Mouse (Mus musculus) ovary, postnatal 14 days (tissue): ENCODE data around the gene Dennd1b.

Source experiments
- DNase-seq: peaks from one replicate; pipeline ENCODE4 v3.0.0; 2022; ENCODE audit warnings: low spot score

Dennd1b gene

DNA sequence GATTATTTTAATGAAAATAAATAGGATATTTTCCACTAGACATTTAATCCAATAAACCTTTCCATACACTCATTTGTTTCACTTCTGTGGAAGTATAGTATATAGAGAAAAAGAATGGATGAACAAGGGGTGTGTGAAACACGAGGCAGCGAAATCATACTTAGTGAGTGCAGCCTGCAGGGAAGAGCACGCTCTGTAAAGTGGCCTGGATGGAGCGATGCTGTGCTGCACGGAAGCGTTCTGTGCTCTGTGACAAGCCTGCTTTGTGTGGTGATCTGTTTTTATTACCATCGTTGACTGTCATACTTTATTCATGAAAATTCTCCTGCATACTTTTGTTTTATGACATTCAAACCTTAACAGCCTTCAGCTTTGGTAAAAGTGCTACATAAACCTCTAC, 58.1 kb downstream of the Dennd1b start:
- no peak for DNase-seq

DNA sequence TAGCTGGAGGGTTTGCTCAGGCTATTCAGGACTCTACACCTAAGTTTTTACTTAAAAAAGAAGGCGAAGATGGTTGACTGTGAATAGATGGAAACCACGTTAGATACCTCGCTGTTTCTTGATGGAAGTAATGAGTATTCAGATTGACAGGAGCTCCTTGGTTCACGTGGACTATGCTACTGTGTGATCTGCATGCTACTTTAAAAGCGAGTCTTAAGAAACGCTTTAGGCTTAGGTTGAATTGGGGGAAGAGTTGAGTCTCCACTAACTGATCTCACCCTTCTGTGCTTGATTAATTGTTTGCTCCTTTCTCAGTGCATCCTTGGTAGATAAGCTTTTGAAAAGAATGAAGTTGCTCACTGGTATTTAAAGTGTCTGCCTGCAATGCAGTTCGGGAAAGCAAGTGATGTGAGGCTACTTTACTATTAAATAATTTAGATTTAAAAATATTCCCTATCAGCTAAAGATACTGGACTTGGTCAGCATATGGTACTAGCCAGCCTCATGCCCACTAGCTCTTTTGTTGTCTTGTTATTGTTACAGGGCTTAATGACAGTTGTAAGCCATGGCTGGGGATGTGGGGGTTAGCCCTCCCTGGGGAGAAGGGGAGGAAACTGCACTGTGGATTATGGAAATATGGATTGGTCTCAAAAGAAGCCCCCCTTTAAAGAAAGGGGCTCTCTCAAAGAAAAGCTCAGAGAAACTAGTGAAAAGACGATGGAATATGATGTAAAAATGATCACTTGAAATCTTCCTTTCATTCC, 62.8 kb downstream of the Dennd1b start:
- no peak for DNase-seq

DNA sequence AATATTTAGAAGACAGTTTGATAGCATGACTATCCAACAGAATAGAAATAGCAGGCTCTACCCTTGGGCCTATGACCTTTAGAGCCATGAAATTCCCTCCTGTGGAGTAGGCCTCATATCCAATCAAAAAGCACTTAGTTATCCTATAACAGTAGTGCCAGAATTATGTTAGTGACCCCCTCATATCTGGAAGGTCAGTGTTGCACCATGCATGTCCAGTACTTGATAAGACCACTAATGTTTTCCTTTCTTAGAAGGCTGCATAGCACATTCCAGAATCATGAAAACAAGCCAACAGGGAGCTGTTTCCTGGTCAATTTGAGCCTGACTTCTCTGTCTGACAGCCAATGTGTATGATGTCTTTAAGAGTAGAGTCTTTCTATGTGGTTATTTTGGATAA, 66.3 kb downstream of the Dennd1b start:
- no peak for DNase-seq

DNA sequence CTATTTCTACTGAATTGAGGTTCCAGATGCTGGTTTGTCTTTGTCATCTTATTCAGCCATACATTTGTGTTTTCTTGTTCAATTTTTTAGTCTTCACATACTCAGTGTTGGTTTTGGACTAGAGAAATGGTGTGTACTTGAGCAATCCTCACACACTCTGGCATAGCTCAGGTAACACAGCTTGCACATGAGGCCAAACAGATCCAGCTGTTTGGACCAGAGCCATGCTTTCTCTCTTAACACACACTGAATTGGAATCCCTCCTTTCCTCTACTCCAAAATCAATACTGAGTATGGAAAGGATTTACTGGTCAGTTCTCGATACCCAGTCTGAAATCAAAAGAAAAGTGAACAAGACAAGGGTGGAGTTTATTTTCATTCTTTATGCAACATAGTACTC, 69.2 kb downstream of the Dennd1b start:
- no peak for DNase-seq

DNA sequence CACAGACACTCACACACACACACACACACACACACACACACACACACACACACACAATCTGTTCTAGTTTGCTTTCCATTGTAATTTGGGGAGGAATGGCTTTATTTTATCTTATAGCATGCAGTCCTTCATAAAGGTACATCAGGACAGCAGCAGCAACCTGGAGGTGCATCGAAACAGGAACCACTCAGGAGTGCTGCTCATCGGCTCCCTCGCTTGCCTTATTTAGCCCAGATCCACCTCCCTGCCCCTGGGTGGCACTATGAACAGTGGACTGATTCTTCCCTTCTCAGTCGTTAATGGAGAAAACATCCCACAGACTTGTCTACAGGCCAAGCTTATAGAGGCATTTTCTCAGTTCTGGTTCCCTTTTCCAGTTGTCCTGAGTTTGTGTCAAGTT, 71.9 kb downstream of the Dennd1b start:
- DNase-seq, result no peak

DNA sequence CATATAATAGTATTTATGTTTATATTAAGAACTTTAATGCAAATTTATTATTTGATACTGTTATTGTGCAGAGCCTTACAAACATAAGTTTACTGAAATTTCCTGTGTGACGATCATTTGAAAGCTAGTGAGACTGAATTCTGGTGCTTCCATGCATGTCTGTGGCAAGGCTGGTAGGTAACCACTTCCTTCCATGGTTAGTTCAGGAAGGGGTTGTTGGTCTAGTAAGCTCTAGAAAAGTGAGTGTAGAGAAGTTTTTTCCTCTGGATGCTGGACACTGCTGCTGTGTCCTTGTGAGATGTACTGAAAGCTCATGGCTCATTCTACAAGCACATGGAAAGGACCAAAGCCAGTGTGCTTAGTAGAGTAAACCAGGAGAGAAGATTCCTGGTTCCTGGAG, 73.1 kb downstream of the Dennd1b start:
- DNase-seq, result no peak

DNA sequence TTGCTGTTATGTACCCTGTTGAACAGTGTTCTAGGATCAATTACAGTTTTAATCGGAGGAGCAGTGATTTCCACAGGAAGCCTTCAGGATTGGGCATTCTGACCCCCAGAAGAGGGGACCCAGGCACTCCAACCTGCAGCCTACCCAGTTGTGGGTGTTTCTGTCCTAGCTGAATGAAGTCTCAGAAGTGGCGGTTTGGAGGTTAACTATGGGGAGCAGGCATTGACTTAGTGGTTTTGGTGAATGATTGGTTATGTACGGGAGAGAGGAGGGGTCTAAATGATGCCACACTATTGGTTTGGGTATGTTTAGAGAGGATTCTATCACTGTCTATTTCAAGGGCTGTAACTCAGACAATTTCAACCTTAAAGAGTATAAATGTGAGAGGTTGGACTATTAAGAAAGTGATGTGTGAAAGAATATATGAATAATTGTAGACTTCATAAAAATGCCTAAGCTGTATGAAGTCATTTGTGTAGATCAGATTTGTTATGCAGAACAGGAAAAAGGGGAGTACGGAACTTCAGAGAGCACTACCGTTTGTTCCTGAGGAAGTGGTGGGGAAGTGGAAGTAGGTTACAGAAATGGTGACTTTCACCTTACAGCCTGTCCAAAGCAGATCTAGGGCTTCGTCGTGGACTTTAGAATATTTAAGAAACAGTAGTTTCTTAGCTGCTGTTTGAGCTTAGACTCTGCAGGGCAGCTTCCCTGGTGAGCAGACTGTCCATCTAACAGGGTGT, 73.7 kb downstream of the Dennd1b start:
- DNase-seq, result no peak

DNA sequence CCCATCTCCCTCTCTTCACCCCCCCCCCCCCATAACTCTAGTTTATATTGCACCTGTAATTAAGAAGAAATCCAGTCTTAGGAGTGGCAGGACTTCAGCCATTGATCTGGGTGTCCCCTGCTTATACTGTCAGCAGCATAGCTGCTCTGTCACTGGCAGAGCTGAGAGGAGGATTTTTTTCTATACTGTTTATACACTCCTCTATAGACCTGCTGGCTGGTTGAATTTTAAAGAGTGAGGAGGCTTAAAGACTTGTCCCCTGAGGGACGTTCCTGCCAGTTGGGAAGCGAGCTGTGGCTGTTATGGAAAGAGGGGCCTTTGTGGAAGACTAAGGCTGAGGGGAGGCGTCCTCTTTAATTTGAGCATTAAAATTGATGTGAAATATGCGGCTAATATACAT, 74.8 kb downstream of the Dennd1b start:
- DNase-seq, result no peak

DNA sequence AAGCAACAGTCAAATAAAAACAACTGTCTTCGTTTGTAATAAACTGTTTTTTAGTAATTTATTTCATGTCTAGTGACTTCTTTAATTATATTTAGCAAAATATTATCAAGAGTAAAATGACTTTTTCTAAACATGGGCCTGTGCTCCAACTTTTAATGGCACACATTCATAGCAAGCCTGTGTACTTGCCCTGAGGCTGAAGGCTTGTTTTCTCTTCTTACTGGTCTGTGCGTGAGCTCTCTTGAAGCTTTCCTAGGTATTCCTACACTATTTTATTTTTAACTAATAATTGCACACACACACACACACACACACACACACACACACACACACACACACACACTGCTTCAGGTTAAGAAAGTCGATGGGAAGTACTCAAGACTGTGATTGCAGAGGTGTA, 75.4 kb downstream of the Dennd1b start:
- DNase-seq, result no peak

DNA sequence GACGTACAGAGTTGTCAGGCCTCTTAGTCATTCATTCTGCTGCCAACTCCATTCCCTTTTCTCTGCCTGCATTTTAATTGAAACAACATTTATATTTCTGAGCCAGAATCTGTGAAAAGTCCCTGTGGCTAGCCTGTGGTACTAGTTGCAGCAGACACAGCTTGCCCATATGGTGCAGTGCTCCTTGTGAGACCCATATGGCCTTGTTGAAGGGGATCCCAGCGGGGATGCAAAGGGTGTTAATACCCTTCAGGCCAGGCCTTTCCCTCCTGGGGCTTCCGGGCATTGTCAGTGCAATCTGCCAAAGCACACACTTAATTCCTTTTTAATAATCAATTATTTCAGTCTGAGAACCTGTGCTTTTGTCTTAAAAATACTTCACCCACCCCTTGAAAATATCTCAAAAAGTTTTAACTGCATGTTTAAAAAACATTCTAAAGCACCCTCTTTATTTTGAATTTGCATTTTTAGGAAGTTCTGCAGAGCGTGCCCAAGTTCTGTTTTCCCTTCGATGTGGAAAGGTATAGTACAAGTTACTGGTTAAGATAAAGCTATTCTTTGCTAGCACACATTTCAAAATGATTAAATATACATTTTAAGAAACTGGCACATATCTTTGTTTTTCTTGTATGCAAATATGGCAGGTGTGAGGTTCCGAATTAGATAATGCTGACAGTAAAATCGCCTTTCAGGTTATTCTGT, 76.4 kb downstream of the Dennd1b start:
- no peak for DNase-seq

DNA sequence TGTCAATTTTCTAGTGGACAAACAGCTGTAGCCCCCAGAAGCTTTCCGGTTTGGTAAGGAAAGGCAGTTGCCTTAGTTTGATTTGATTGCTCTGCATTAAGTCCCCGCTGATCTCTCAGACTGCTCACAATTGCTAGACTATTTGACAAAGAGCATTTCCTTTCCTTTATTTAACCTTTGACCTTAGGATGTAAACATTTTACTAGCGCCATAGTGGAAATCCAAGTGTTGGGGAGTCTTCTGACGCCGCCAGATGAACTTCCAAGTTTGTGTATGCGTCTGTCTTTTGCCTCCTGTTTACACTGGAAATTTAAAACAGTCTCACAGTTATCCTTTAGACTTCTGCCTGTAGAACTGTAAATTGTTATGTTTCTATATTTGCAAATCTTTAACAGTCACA, 85.8 kb downstream of the Dennd1b start:
- no peak for DNase-seq

DNA sequence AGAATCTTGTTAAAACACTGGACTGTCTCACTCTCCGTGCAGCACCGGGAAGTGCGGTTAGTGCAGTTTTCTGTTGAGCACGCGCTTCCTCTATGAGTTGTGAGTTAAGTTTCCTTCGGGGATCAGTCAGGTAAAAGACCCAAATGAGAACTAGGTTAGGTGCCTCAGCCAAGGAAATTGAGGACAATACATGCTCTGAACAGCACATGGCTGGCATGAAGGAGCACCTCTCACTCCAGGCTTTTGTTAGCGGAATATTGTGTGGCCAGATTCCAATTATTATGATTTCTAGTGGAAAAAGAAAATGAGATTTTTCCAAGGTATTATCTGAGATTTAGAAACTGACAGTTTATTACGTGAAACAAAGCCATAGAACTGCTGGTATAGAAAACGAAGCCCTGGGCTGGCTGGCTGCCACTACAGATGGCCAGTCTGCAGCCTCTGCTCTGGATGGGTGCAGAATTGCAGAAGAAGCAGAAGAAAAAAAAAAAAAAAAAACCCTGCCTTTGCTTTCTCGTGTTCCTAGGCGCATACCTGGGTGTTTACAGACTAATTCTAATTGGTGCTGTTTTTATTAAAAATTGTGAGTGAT, 86.7 kb downstream of the Dennd1b start:
- DNase-seq, result no peak

DNA sequence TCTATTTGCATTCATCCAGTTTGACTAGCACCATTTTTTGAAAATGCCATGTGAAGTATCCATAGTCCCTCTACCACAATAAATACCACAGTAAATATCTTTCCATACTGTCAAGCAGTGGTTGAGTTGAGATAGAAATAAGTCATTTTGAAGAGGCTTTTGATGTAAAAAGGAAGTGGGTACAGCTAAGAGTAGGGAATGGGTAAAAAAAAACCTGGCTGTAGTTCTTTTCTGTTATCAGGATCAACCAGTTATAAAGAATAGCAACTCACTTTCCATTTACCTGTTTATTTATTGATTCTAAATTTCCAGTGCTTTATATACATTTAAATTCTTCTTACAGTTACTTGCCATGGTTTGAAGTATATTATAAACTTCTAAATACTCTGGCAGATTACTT, 89.8 kb downstream of the Dennd1b start:
- no peak for DNase-seq

DNA sequence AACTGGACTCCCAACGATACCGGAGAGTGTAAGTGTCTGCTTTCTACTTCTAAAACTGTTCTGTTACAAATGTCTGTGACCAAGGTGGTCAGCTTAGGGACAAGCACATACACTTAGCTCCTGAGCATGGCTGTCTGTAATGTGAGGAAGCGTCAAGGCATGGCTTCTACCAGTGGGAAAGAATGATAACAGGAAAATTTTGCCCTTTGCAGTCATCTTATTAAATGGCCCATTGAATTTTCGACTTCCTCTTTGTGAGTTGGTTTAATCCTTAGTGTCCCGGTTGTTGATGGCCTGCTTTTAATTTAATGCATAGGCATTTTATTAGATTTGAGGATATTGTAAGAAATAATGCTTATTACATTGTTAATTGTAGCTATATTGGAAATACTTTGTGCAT, 97.1 kb downstream of the Dennd1b start:
- DNase-seq, result no peak

DNA sequence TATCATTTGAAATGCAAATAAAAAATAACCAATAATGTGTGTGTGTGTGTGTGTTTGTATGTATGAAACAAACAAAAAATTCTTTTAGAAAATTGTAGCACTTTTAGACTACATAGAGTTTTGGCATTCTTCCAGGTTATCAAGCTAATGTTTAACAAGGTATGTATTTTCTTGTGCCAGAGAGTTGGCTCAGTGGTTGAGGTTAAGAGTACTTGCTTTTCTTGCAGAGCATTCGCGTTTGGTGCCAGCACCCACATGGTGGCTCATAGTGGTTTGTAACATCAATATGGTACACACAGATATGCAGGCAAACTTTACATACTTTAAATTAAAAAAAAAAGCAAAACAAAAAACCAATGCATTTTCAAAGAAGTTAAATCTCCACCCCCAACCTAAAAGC, 101.5 kb downstream of the Dennd1b start:
- no peak for DNase-seq

DNA sequence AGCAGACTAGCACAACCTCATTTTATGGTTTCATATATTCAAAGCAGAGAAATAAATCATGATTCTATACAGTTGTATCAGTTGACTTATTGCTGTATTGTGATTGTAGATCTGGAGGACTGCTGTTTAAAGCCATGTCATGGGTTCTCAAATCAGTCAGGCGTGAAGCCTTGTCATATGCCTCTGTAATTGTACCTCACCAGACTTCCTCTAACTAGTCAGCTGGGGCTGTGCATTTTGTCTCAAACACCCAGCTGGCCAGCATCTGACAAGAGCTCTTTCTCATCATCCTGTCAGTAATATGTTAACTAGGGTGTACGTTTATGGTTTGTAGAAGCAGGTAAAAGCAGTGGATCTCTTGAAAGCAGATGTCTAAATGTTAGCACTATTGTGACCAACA, 104.0 kb downstream of the Dennd1b start:
- no peak for DNase-seq

DNA sequence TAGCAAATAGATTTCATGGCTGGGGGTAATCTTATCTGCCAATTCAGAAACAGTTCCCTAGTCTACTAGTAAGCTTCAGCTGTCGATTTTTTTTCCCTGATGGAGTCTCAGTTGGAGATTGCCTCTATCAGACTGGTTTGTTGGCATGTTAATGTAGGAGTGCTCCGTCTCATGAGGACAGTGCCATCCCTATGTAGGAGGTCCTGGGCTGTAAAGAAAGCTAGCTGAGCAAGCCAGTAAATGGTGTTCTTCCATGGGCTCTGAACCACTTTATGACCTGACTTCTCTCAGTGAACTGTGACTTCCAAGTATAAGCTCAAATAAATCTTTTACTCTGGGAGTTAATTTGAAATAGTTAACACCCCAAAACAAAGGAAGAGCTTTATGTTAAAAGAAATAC, 107.8 kb downstream of the Dennd1b start:
- DNase-seq, result no peak

DNA sequence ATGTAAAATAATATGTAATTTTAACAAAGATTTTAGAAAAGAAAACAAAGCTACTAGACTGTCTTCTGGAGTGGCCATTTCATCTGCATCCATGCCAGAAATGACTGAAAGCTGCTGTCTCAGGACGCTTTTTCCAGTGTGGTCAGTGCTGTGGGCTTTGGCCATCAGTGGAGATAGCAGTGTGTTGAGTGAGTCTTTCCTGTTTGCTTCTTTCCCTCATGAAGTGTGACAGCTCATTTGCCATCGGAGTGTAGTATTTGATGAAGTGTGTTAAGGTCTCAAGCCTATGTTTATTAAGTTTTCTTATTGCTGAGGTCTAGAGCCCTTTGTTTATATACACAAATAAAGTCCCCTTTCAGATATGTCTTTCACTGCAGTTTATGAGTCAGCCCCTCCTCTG, 112.4 kb downstream of the Dennd1b start:
- DNase-seq, result no peak

DNA sequence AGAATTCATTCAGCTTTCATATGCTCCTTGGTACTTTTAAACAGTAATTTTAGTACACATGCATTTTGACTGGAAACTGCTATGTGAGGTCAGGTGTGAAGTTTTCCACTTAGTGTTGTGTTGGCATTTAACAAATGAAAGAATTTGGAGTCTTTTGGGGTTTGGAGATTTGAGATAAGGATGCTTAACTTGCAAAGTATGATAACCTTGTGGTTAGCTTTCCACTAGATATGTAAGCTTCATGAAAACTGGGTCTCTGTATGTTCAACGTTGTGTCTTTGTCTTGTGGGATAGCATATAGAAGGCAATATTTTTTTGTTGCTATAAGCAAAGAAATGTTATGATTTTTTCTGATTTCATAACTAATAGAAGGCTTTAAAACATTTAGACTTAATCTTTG, 114.8 kb downstream of the Dennd1b start:
- DNase-seq, result no peak

DNA sequence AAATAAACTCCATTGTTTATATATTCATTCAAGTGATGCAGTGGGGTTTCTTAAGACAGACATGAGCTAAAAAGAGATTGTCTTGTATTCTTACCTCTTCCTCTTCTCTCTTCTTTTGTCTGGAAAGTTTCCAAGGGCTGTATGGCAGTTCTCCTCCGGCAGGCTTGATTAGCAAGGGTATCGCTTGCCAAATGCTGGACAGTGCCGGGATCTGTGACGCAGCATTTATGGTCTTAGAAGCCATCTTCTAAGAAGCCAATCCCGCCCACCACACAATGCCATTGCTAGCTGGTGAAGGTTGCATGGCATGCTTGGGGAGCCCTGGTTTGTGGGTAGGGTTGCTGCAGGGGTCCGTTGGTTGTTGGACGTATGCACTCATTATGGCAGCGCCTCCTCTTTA, 115.8 kb downstream of the Dennd1b start:
- no peak for DNase-seq

DNA sequence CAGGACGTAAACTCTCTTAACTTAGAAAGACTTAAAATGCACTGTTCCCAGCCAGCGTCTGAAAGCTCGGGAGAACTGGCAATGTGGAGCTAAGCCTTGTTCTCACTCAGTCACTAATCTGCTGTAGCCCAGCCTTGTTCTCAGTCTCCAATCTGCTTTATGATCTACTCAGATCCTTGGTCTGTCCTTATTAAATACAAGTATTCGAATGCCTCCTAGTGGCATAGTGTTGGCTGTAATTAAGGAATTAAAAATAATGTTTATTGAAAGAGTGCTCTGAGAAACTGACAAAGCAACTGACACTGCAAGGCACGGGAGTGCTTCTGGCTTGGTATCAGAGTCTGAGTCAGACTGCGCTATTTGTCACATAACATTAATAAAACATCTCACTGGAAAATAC, 116.3 kb downstream of the Dennd1b start:
- no peak for DNase-seq

DNA sequence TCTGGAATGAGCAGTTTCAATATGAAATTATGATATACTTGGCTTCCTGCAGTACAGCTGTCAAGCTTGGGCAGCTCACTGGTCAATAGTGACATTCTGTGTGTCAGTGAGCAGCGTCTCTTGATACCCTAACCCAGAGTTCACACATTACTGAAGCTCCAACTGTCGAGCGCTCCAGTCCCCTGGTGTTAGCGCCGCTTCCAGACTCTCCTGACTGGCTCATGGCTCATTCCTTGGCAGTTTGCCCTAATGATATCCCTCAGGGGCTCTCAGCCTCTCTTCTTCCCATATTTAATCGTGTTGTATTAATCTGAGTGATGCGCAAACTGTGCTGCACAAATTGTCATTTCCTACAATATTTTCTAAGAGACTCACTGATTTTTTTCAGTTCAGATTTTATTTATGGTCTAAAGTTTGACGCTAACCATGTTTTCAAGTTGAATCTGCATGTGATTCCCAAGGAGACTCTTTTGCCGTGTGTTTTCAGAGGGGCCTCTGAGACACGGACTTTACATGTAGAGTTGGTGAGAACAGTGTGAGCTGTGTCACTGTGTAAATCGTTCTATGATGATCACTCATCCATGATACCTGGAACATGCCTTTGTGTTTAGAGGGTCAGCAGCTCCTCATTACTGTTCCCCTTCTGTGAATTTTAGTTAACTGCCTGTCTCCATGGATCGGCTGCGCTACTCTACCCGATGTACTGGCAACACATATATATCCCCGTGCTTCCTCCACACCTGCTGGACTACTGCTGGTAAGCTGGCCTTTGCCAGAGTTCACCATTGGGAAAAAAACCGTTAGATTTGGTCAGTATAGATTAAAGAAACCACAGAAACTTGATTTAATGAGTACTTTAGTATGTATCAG, 117.5 kb downstream of the Dennd1b start:
- no peak for DNase-seq
